Mouse (Mus musculus): ENCODE data around the gene H2afy. TPM values are rescaled to one million over a fixed set of nuclear protein-coding genes. Genes with fewer than 3 reads are reported as not detected.
A peak's percentile ranks its signal among the peaks of the same experiment; 100 is the strongest.

The H2afy gene
- total RNA-seq, 2 experiments from 2014 or later: 98.3 to 102 TPM

- peak; percentile 54 to 62 for DNase-seq (ENCODE audit: low spot score in 2 of 2)
- intact Hi-C loops (cut with DNase I): no loop called here
Observed at GRCm38 (mm10) chr13:56151404-56152226, 15.5 kb upstream of the H2afy start.

- peak in 1 of 2 experiments; percentile 33 for DNase-seq (ENCODE audit: low spot score in 2 of 2)
- intact Hi-C loops (cut with DNase I): no loop called here
Observed at GRCm38 (mm10) chr13:56145523-56145922, 9.4 kb upstream of the H2afy start.

GRCm38 (mm10) chr13:56144021-56144420 lies 7.9 kb upstream of the H2afy start:
- intact Hi-C loops (cut with DNase I): no loop called here
- DNase-seq (ENCODE audit: low spot score in 2 of 2): no peak

GRCm38 (mm10) chr13:56143151-56143513 lies 7.0 kb upstream of the H2afy start:
- no peak for DNase-seq (ENCODE audit: low spot score in 2 of 2)
- intact Hi-C loops (cut with DNase I): no loop called here

- DNase-seq (ENCODE audit: low spot score in 2 of 2): no peak
- intact Hi-C loops (cut with DNase I): no loop called here
Observed at GRCm38 (mm10) chr13:56142382-56143150, 6.4 kb upstream of the H2afy start.

- DNase-seq (ENCODE audit: low spot score in 2 of 2): no peak
- intact Hi-C loops (cut with DNase I): no loop called here
Observed at GRCm38 (mm10) chr13:56139167-56139751, 3.1 kb upstream of the H2afy start.

- intact Hi-C loops (cut with DNase I): no loop called here
- DNase-seq (ENCODE audit: low spot score in 2 of 2): peak; percentile 87 to 90
Observed at GRCm38 (mm10) chr13:56135231-56136052, 719 bp downstream of the H2afy start.

GRCm38 (mm10) chr13:56134631-56135181 lies 1.5 kb downstream of the H2afy start:
- no peak for DNase-seq (ENCODE audit: low spot score in 2 of 2)
- intact Hi-C loops (cut with DNase I): no loop called here

GRCm38 (mm10) chr13:56134031-56134430 lies 2.1 kb downstream of the H2afy start:
- DNase-seq (ENCODE audit: low spot score in 2 of 2): no peak
- intact Hi-C loops (cut with DNase I): no loop called here

GRCm38 (mm10) chr13:56132941-56133340 lies 3.2 kb downstream of the H2afy start:
- intact Hi-C loops (cut with DNase I): no loop called here
- no peak for DNase-seq (ENCODE audit: low spot score in 2 of 2)

GRCm38 (mm10) chr13:56132326-56132936 lies 3.7 kb downstream of the H2afy start:
- intact Hi-C loops (cut with DNase I): no loop called here
- DNase-seq (ENCODE audit: low spot score in 2 of 2): no peak

GRCm38 (mm10) chr13:56130544-56130943 lies 5.6 kb downstream of the H2afy start:
- intact Hi-C loops (cut with DNase I): no loop called here
- DNase-seq (ENCODE audit: low spot score in 2 of 2): no peak

- no peak for DNase-seq (ENCODE audit: low spot score in 2 of 2)
- intact Hi-C loops (cut with DNase I): no loop called here
Observed at GRCm38 (mm10) chr13:56129578-56129977, 6.6 kb downstream of the H2afy start.

GRCm38 (mm10) chr13:56129014-56129413 lies 7.1 kb downstream of the H2afy start:
- intact Hi-C loops (cut with DNase I): no loop called here
- DNase-seq (ENCODE audit: low spot score in 2 of 2): no peak

GRCm38 (mm10) chr13:56125632-56126031 lies 10.5 kb downstream of the H2afy start:
- intact Hi-C loops (cut with DNase I): no loop called here
- DNase-seq (ENCODE audit: low spot score in 2 of 2): no peak

GRCm38 (mm10) chr13:56123075-56123474 lies 13.1 kb downstream of the H2afy start:
- DNase-seq (ENCODE audit: low spot score in 2 of 2): no peak
- intact Hi-C loops (cut with DNase I): no loop called here

- DNase-seq (ENCODE audit: low spot score in 2 of 2): peak in 1 of 2 experiments; percentile 41
- intact Hi-C loops (cut with DNase I): no loop called here
Observed at GRCm38 (mm10) chr13:56117991-56118765, 18.0 kb downstream of the H2afy start.

GRCm38 (mm10) chr13:56115906-56116305 lies 20.3 kb downstream of the H2afy start:
- intact Hi-C loops (cut with DNase I): no loop called here
- no peak for DNase-seq (ENCODE audit: low spot score in 2 of 2)

Measured in left cerebral cortex, postnatal 25 days (tissue).